Mouse (Mus musculus) adipocyte (in vitro differentiated cells): ENCODE measurements around the gene Pcdh19.
A peak's percentile ranks its signal among the peaks of the same experiment; 100 is the strongest.
"Not testable (repeated sequence)": the region's sequence is repeated elsewhere in the genome, so short reads cannot be mapped to it uniquely, and the experiment has no call there.

ENCODE experiments used
- DNase-seq: peaks from one replicate; pipeline ENCODE4 v3.0.0-alpha.2; 2016; ENCODE audit warnings: low spot score

The Pcdh19 gene

GRCm38 (mm10) chrX:133688840-133689239, at the start of gene Pcdh19:
TSS of gene Pcdh19 (minus strand) at chrX:133688987.
- peak; percentile 81 for DNase-seq

DNA sequence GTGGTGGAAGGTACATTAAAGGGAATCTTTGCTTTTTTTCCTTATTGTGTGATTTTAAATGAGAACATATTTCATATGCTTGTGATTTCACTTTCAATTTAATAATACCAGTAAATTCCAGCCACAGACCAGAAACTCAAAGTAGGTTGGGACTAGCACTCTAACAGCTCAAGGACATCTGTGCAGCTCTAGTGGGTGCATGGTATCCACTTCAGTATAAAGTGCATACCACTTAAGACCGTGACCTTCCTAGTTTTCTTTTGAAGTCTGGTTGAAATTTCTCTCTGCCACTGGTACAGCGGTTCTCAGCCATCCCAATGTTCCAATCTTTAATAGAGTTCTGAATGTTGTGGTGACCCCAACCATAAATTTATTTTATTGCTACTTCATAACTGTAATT, 47.1 kb upstream of the Pcdh19 start:
- DNase-seq: no peak

DNA sequence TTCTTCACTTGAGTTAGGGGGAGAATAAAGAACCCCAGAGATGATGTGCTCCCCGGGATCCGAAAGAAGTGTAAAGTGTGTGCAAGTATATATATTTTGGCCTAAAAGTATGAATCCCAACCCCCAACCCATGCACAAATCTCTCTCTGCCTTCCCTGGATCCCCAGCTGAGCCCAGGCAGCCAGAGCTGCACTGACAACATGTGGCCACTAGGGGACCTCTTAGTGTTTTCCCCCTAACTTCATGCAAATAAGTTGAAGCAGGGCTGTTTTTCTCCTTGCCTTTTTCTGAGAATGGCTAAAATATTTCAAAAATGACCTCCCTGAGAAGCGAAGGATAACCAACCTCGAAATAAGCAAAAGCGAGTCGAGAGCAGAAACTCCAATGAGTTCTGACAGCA, 46.2 kb upstream of the Pcdh19 start:
- DNase-seq: peak; percentile 24

- no peak for DNase-seq
These were observed 32.7 kb upstream of the Pcdh19 start for GRCm38 (mm10) chrX:133721517-133721916.

GRCm38 (mm10) chrX:133710621-133711020, 21.8 kb upstream of the Pcdh19 start:
- no peak for DNase-seq

- DNase-seq: no peak
These were observed 14.1 kb upstream of the Pcdh19 start for GRCm38 (mm10) chrX:133702902-133703301.

GRCm38 (mm10) chrX:133697871-133698270, 9.1 kb upstream of the Pcdh19 start:
- DNase-seq: not testable (repeated sequence)

GRCm38 (mm10) chrX:133696461-133696860, 7.7 kb upstream of the Pcdh19 start:
- DNase-seq: no peak

DNA sequence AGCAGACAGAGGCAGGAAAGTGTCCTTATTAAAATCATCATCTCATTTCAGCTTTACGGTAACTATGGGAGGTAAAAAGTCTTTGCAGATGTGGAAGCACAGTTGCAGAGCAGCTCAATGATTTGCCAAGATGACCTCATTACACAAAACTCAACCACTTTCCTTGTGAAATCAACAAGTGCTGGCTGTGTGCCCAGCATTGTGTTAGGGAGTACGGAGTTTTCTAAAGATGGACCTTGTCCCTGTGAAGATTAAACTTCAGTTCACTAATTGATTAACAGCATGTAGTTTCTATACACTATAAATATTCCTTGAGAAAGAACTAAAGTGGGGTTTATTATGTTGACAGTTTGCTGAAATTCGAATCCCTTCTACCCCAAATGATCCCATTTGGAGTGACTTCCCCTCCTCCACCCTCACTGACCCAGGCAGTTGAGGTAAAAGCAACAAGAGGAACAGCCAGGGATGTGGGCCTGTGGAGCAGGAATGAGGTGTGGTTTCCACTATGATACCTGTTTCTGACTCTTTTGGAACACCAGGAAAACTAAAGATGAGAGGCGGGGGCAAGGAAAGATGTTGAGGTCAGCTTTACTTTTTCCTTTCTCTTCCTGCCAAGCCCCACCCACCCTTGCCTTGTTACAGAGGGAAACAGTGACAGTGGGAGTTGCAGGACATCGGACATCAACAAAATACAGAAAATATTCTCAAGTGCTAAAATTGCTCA, 4.4 kb upstream of the Pcdh19 start:
- DNase-seq: peak; percentile 60

- no peak for DNase-seq
These were observed 3.6 kb upstream of the Pcdh19 start for GRCm38 (mm10) chrX:133692392-133692790.

DNA sequence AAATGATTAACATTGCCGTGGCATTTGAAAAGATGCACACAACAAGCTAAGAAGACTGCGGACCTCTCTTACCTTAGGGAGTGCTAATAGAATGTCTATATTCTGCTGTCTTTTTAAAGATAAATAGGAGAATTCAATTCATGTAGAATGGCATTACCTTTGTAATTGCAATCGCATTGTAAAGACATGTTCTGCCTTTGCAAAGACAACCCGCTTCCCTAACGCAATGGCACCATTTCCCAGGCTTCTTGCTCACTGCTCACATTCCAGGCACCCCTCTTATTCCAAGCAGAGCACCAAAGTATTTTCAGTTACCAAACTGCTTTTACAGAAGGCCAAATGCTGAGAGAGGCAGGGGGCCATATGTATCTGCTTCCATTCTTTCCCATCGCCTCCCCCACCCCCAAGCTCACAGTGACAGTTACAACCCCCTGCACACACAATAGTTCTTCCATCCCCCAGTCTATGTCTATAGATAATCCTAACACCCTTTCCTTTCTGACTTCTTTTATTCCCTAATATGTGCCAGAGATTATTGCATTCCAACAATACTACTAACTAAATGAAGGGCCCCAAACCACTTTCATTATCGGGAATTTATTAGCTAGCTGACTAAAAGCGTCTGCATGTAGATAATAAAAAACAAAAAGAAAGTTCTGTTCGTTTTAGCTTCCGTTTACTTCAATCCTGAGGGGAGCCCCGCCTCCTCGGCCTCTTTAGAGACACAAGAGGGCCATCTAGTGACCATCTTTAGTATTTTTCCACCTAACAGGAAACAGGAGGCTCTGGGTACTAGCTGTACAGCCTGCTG, 3.0 kb upstream of the Pcdh19 start:
- peak; percentile 80 for DNase-seq

- no peak for DNase-seq
These were observed 2.0 kb upstream of the Pcdh19 start for GRCm38 (mm10) chrX:133690822-133691221.

- DNase-seq: no peak
These were observed 926 bp upstream of the Pcdh19 start for GRCm38 (mm10) chrX:133689576-133690250.

DNA sequence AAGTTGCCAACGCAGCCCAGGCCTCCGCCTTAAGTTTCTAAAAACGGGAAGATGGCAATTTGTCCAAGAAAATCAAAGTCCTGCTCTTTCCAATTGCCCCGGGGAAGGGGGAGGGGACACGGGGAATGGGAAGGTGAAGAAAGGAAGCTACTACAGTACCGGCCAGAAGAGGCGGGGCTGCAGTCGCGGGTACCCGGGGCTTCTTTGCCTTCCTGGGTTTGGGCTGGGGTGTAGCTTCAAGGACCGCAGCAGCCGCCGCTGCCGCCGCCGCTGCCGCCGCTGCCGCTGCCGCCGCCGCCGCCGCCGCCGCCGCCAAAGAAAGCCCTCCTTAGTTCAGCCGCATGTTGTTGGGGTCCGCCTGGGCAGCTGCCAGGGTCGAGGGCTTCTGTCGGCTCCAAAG, 631 bp downstream of the Pcdh19 start:
- no peak for DNase-seq

DNA sequence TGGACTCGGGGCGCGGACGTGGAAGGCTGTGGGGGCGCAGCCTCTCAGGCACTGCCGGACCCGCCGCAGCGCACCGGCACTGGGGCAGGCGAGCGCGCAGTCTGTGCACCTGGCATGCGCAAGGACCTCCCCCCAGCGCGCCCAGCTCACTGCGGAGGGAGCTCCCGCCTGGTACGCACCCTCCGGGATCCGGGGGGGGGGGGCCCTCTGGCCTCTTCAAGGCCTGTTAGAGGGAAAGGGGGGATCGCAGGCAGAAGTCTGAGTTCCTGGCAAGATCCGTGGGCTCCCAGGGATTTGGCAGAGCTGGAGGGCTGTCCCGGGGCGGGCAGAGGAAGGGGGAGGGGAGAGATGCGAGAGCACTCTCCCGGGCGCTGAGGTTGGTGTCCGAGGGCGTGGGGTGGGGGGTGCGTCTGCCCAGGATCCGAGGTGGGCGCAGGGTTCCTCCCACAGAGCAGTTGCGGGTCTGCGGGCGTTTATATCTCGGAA, 1.1 kb downstream of the Pcdh19 start:
- DNase-seq: no peak

DNA sequence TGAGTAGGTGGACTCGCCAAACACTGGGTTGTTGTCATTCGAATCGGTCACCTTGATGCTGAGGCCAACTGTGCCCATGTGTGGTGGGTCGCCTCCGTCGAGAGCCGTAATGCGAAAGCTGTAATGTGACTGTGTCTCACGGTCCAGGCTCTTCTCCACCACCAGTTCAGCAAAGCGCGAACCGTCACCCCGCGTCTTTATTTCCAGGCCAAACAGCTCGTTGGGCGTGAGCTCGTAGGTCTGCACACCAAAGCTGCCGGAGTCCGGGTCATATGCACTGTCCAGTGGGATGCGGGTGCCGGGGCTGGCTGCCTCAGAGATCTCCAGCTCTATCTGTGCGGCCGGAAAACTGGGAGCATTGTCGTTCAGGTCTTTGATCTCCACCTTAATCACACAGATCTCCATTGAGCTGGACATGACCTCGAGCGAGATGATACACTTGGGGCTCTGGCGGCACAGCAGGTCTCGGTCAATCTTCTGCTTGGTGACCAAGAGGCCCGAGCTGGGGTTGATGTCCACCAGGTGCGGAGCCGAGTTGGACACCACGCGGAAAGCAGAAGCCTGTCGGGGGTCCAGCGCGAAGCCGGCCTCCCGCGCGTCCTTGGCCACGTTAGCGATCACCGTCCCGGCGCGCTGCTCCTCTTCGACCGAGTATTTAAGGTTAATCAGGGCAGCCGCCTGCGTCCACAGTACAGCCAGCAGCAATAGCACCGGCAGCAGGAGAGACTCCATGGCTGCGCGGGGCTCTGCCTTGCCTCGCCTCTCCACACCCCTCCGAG, 2.1 kb downstream of the Pcdh19 start:
- no peak for DNase-seq

- DNase-seq: no peak
These were observed 3.2 kb downstream of the Pcdh19 start for GRCm38 (mm10) chrX:133685572-133685971.

DNA sequence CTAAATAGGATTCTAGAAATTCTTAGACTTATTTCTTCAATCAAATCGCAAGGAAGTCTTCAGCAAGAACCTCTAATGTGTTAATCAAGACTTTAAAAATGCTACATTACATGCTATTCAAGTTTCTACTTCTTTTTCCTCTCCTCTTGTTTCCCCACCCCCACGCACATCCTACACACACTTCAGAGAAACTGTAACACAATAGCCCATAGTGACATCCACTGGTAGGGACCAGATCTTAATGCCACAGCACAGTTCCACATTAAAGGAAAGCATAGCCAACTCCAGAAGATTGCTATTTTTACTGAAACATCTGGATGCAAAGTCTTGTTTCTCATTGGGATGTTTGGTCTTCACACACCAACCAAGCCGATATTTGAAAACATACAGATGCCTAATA, 4.8 kb downstream of the Pcdh19 start:
- no peak for DNase-seq

DNA sequence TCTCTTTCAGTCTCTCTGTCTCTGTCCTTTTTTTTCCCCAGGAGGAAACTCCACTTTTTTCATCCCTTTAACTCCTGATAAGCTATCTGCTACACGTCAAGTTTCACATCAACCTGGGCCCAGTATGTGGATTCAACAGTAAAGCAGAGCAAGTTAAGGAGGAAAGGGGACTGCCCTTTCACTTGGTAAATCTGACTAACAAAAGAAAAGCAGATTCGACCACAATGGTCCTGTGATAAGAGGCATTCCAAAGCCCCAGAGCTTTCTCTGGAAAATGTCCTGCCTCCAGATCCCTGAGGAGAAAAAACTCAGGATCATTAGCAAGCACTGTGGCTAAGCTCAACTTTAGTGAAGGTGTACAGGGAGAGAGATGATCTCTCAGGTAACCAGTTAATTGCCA, 13.7 kb downstream of the Pcdh19 start:
- DNase-seq: no peak

DNA sequence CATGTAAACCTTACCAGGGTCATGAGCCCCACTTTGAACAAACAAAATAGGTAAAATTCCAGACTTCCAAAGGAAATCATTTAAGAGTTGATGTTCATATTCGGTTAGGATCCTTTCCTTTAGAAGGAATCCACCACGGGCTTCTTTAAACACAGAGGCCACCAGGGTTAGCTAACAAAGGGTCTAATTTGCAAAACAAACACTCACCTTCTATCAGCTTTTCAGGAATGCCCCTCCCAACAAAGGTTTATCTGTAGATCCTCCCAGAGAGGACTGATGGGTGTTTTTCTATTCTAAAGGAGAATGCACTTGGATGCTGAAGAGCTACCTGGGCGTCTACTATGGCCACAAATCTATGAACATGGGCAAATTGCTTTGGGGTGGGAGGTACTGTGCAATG, 15.0 kb downstream of the Pcdh19 start:
- DNase-seq: no peak

DNA sequence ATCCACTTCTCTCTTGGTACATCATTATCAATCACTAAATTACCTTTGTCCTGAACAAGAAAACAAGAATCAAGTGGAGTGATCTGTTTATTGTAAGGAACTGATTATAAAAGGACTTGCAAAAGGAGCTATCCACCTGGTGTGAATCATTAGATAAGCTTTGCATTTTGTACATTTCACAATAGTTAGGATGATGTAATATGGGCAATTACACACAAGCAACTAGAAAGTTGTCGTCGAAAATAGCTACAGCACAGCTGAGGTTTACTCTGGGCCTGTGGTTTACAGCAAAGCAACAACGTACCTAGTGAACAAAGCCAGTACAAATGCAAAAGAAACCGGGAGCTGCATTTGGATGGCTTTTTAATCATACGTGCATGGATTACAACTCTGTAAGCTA, 28.7 kb downstream of the Pcdh19 start:
- DNase-seq: peak; percentile 22
